Mouse (Mus musculus): Measurements from ENCODE around the gene Mrgprb8.
"Not testable (repeated sequence)": the region's sequence is repeated elsewhere in the genome, so short reads cannot be mapped to it uniquely, and the experiment has no call there.

Mrgprb8 gene

GRCm38 (mm10) chr7:48388226-48388625, at the start of gene Mrgprb8:
Gene Mrgprb8 (plus strand): TSS chr7:48388526.
- DNase-seq, result no peak

- not testable (repeated sequence) for DNase-seq
Measured at GRCm38 (mm10) chr7:48435936-48436335, 47.6 kb downstream of the Mrgprb8 start.

DNA sequence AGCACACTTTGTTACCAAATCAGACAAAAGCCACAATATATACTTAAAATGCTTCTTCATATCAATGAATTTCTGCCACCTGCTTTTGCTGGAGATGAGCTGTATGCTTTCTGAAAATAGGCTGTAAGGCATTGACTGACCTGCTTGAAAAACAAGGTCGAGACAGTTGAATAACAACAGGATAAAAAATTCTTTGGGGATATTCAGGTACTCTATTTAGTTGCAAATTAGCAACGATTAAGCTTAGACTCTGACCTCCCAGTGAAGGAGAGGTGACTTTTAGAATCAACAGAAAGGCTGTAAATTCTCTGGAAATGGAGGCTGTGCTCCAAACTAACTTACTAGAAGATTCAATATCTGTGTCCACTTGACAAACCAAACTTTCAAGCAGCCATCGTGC, 48.3 kb downstream of the Mrgprb8 start:
- no peak for DNase-seq

Measured in heart, adult 11 months (tissue).